Mouse (Mus musculus): Measurements from ENCODE around the gene Ccl20.

DNA sequence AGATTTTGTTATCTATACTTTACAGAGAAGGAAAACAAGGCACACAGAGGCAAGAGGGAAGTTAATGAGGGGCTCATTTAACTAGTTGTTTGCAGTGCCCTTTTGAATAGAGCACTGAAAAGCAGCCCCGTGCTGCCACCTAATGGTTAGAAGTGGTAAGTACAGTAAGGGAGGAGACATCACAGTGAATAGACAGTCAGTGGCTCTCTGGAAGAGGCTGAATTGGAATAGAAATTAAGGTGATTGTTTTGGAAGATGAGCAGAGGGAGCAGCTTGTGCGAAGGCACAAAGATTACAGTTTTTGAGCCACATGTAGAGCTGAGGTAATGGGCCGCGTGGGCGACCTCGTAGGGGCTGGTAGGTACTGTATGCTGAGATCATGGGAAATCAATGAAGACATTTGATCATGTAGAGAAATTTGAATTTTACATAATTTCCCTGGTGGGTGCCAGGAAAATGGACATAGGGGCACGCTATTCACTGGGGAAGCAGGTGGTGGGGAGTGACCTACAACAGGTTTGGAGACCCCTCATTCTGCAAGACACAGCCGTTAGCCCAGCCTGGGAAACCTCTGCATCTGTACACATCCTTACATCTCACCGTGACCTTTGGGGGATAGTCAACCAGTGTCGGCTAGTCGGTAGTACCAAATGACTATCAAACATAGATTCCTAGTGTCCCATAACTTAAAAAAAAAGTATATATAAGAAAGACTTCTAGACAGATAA is 40.2 kb upstream of the Ccl20 start:
- TF ChIP-seq POLR2A (IDR thresholded peaks at IDR 0.05; ENCODE audit: control insufficient read depth, low read depth, low read length) (no peak), CTCF (IDR thresholded peaks at IDR 0.05; ENCODE audit: control insufficient read depth, insufficient read depth, insufficient replicate concordance, low read depth, low read length) (peak; percentile 32; the same call in 1 of the 2 replicates)
